Mouse (Mus musculus): Measurements from ENCODE around the gene Grik4.
A peak's percentile ranks its signal among the peaks of the same experiment; 100 is the strongest.

The Grik4 gene

DNA sequence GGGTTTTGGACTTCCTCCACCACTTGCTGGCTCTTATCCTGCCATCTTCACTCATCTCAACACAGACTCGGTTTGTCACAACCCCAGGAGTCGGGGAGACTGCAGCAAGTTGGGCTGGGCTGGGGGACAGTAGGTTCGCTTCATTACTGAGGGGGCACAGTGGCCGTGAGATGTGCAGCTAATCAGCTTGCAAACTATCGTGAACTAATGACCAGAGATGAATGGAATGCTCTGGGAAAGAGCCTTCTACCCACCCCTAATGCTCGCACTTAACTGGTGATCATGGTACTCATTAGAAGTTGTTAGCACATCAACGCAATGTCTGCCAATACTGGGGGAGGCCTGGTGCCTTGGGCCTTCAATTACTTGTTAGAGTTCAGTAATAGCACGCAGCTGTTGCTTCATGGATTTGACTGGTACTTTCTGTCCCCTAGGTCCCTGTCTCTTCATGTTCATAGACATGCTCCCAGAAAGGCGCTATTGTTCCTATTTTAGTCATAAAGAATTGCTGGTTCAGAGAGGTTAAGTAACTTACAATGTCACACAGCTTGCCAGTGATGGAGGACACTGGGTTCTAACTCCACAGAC, 211.5 kb downstream of the Grik4 start:
- DNase-seq, result no peak

DNA sequence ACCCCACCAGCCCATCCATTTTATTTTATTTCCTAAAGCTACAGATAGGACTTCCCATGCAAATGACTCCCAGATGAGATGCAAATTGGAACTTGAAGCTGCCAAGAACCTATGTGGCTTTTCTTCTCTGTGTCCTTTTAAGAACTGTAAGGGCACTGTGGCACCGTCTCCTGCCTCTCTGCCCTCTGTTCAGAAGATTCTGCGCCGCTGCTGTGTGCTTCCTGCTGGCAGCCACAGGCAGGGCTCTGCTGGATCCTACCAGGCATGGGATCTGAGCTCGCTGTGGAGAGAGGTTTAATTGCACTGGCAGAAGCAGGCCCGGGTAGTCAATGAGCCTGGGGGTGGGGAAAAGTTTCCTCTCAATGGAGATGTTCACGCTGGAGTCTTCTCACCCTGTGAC, 215.8 kb downstream of the Grik4 start:
- no peak for DNase-seq

- DNase-seq, result peak; percentile 45 to 47
Observed at GRCm38 (mm10) chr9:42727661-42728060, 216.6 kb downstream of the Grik4 start.

GRCm38 (mm10) chr9:42727186-42727585, 217.1 kb downstream of the Grik4 start:
- DNase-seq, result no peak

- no peak for DNase-seq
Observed at GRCm38 (mm10) chr9:42724099-42724498, 220.2 kb downstream of the Grik4 start.

- DNase-seq, result no peak
Observed at GRCm38 (mm10) chr9:42722501-42722900, 221.8 kb downstream of the Grik4 start.

- DNase-seq, result no peak
Observed at GRCm38 (mm10) chr9:42721718-42722117, 222.6 kb downstream of the Grik4 start.

GRCm38 (mm10) chr9:42721146-42721545, 223.1 kb downstream of the Grik4 start:
- DNase-seq, result no peak

DNA sequence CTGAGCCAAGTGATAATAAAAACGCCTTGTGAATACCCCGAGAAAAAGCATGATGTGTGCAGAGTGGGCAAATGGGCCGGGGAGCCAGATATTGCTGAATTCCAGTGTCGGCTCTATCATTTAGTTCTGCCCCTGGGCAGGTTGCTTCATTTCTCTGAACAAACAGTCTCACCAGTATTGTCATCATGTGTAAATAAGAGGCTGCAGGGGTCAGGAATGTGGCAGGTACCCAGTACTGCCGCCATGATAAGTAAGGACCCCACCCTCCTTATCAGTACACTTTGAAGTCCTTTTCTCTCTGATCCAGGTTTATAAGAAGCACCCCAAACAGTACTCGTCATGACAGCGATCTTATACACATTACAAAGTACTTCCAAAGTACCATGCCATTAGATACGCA, 230.4 kb downstream of the Grik4 start:
- DNase-seq, result no peak

- DNase-seq, result no peak
Observed at GRCm38 (mm10) chr9:42705848-42706247, 238.4 kb downstream of the Grik4 start.

GRCm38 (mm10) chr9:42703191-42703854, 241.0 kb downstream of the Grik4 start:
- DNase-seq, result no peak

- DNase-seq, result no peak
Observed at GRCm38 (mm10) chr9:42702231-42703132, 241.8 kb downstream of the Grik4 start.

- DNase-seq, result no peak
Observed at GRCm38 (mm10) chr9:42701729-42702128, 242.6 kb downstream of the Grik4 start.

- DNase-seq, result no peak
Observed at GRCm38 (mm10) chr9:42693024-42693423, 251.3 kb downstream of the Grik4 start.

DNA sequence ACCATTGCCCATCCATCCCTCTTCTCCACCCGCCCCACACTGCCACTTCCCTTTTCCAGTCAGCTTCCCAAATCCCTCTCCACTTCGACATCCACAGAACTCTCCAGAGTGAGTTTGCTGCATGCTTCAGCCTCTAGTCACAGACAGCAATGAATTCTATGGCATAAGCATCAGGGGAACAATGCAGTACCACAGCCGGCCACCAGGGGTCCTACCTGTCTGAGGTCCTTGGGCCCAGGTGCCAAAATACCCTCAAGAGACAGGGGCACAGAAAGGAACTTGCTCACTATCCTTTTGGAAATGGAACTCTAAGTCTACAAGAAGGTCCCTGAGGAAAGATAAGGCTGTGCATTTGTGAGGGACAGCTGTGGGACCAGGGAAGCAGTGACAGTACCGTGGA, 256.1 kb downstream of the Grik4 start:
- peak; percentile 11 to 70 for DNase-seq

GRCm38 (mm10) chr9:42686104-42686503, 258.2 kb downstream of the Grik4 start:
- DNase-seq, result no peak

DNA sequence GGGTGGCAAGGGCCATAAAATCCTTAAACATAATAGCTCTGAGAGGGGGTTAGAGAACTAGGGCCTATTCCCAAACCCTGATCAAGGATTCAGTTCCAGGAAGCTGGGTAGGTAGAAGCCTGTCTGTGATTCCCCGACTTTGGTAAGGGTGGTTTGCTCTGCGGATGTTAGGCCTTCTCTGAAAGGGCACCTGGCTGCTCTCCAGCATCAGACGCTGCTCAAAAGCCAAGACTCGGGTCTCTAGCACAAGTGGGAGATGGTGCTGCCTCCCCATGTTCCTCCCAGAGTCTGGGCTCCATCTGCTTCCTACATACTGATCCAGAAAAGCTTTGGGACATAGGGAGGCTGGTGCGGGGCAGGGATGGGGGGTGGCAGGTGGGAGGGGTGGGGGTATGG, 270.3 kb downstream of the Grik4 start:
- DNase-seq, result peak; percentile 12

GRCm38 (mm10) chr9:42673385-42674016, 270.8 kb downstream of the Grik4 start:
- DNase-seq, result peak; percentile 75 to 81

- no peak for DNase-seq
Observed at GRCm38 (mm10) chr9:42672982-42673381, 271.3 kb downstream of the Grik4 start.

DNA sequence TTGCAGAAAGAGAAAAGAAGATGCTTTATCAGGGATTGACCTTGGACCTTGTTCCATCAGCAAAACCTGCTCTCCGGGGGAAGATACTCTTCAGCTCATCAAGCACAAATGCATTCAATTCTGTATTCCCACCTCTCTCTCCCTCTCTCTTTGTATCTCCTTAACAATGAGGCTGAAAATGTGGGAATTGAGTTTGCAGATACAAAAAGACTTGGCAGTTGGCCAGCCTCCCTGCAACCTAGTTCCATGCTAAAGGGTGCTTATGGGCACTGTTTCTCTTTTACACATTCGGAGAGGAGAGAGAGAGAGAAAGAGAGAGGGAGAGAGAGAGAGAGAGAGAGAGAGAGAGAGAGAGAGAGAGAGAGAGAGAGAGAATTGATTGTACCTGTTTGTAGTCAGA, 273.7 kb downstream of the Grik4 start:
- DNase-seq, result no peak

GRCm38 (mm10) chr9:42661481-42661880, 282.8 kb downstream of the Grik4 start:
- no peak for DNase-seq

DNA sequence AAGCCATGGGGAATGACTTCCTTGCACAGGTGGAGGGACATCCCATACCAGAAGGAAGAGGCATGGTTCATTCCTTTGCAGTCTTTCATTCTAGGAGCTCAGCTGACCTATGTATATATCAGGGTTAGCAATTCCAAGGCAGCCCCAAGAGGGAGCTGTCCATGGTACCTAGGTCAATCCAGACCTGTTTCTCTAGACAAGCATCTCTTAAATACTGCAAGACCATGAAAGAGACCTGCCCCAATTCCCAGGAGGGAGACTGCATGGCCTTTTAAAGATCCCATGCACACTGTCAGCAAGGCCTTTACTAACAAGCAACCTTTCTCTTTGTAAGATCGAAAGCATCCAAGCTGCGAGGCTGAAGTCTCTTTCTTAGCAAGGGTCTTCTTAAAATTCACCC, 291.5 kb downstream of the Grik4 start:
- peak in 1 of 2 experiments; percentile 42 for DNase-seq

DNA sequence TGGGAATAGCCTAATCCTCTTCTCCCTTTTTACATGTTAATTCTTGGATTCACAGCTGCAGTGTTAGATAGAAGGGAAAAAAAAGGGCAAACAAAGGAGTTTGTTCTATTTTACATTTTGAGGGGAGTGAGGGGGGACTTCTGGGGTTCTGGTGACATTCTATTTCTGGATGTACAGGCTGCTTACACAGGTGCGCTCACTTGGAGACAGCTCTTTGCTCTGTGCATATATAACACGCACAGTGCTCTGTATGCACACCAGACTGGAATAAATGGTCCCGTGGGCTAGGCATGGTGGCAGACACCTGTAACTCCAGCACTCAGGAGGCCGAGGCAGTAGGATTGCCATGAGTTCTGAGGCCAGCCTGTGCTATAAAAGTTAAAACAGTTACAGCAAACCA, 292.0 kb downstream of the Grik4 start:
- DNase-seq, result no peak

Data from kidney, adult 8-10 months (tissue).